Mouse (Mus musculus) heart, postnatal 0 days (tissue): ENCODE data around the gene Fam114a1. TPM values are rescaled to one million over a fixed set of nuclear protein-coding genes. Genes with fewer than 3 reads are reported as not detected.

Experiments
- ATAC-seq: fragments of 200-750 bp; cut with Nextera tagmentation; 2 replicates; pipeline ENCODE4 v1.8.0; 2017; ENCODE audit warnings: low read depth, moderate number of reproducible peaks, moderate library complexity; ENCODE audit not compliant: insufficient read depth
- DNase-seq: peaks from one replicate; pipeline ENCODE4 v3.0.0-alpha.2; 2016; ENCODE audit warnings: low spot score
- H3K27ac ChIP-seq: fragments of 300-500 bp; sonication (generic); 2 replicates; pipeline ENCODE4 v1.5.1; 2014; ENCODE audit warnings: low read depth, mild to moderate bottlenecking
- H3K27me3 ChIP-seq: fragments of 300-500 bp; sonication (generic); 2 replicates; pipeline ENCODE4 v1.6.1; 2014; ENCODE audit warnings: low read length, mixed read lengths; ENCODE audit not compliant: control insufficient read depth, insufficient read depth
- H3K36me3 ChIP-seq: fragments of 300-500 bp; sonication (generic); replicated peaks from 2 replicates; pipeline ENCODE4 v1.6.1; 2014; ENCODE audit warnings: low read length, mixed read lengths; ENCODE audit not compliant: control insufficient read depth, insufficient read depth
- H3K4me1 ChIP-seq: fragments of 300-500 bp; sonication (generic); 2 replicates; pipeline ENCODE4 v1.6.1; 2014; ENCODE audit warnings: antibody characterized with exemption; ENCODE audit not compliant: control insufficient read depth, insufficient read depth
- H3K4me2 ChIP-seq: fragments of 300-500 bp; sonication (generic); 2 replicates; pipeline ENCODE4 v1.6.1; 2014; ENCODE audit warnings: low read depth, mild to moderate bottlenecking, low read length, moderate library complexity
- H3K4me3 ChIP-seq: fragments of 300-500 bp; sonication (generic); 2 replicates; pipeline ENCODE4 v1.5.1; 2014; ENCODE audit warnings: low read depth, low read length
- H3K9ac ChIP-seq: fragments of 300-500 bp; sonication (generic); replicated peaks from 2 replicates; pipeline ENCODE4 v1.6.1; 2014; ENCODE audit warnings: low read depth, low read length, mixed read lengths
- H3K9me3 ChIP-seq: fragments of 300-500 bp; sonication (generic); replicated peaks from 2 replicates; pipeline ENCODE4 v1.6.1; 2016; ENCODE audit warnings: low read length; ENCODE audit not compliant: control insufficient read depth
- CTCF ChIP-seq: IDR thresholded peaks from 2 replicates; pipeline ENCODE4 v1.5.1; 2016; ENCODE audit warnings: antibody characterized with exemption, control low read depth, low read depth
- EP300 ChIP-seq: IDR thresholded peaks from 2 replicates; pipeline ENCODE4 v1.6.1; 2016; ENCODE audit warnings: antibody characterized with exemption, low read depth
- WGBS: fragments of 180-500 bp; shearing (Covaris S2); extraction: QIAGEN DNeasy Blood & Tissue Kit; methylation state at CpG from one replicate; pipeline ENCODE4 v1.1.7; 2014; 5-methylcytosine and 5-hydroxymethylcytosine counted together
- microRNA counts: library from miRNA; unstranded; fragments of <30 nt; microRNA quantifications from one replicate; lab custom pipeline; 2015
- microRNA-seq: library from miRNA; unstranded; fragments of <30 nt; microRNA quantifications from one replicate; pipeline ENCODE4, GENCODE M21; 2016
- polyA plus RNA-seq: library from polyadenylated mRNA; unstranded; fragments of >200 nt; fragmentation: Nextera tagmentation; extraction: Ambion mirVana; gene quantifications from 2 replicates; pipeline ENCODE4 v1.2.1, GENCODE M21; 2015
- total RNA-seq: library from RNA; depleted of rRNA; stranded (reverse); fragments of >200 nt; gene quantifications from 2 replicates; pipeline ENCODE4 v1.2.3, GENCODE M21; 2014; ENCODE audit warnings: low replicate concordance; rRNA removed

Fam114a1 gene
- total and polyA plus RNA-seq, 2 experiments from 2014 or later = 22.7 to 45.2 TPM

DNA sequence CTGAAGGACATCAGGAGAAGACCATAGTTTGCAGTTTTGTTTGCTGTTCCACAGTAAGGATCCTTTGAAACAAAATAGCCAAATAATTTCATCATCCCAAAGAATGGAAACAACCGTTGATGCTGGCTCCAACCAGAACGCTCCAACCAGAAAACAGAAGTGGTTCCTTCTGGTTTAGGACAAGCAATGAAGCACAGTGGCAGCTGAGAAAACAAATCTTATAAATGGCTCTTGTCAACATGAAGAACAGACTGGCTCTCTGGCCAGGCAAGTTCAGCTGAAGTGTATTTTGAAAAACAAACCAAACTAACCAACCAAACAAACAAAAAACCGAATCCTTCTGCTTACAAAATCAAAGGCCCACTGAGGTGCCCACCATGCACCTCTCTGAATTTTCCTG, 119.8 kb downstream of the Fam114a1 start:
- H3K27ac ChIP-seq = no peak overlapping the region
- no peaks in the 10 kb centered on the region for H3K36me3 ChIP-seq
- DNase-seq (no peak), ATAC-seq (no peak)
- WGBS = 76% methylated on average over 3 of the region's 3 CpGs
- no peaks in the 10 kb centered on the region for H3K27me3 ChIP-seq
- H3K9ac ChIP-seq = no peak overlapping the region
- H3K4me3 ChIP-seq = no peak overlapping the region
- H3K9me3 ChIP-seq = no peaks in the 10 kb centered on the region
- TF ChIP-seq EP300 (no peak), CTCF (no peak)
- H3K4me2 ChIP-seq = no peak overlapping the region
- no peaks in the 10 kb centered on the region for H3K4me1 ChIP-seq

GRCm38 (mm10) chr5:65091184-65091858, 121.5 kb downstream of the Fam114a1 start:
- Histone ChIP-seq H3K27ac (no peak overlapping the region), H3K36me3 (no peaks in the 10 kb centered on the region), H3K4me3 (peak overlapping the region; percentile 19; the same call in 1 of the 2 replicates), H3K27me3 (no peaks in the 10 kb centered on the region), H3K9ac (no peak overlapping the region), H3K4me2 (no peak overlapping the region; the same call in 1 of the 2 replicates), H3K4me1 (no peaks in the 10 kb centered on the region), H3K9me3 (no peaks in the 10 kb centered on the region)
- ATAC-seq = no peak
- TF ChIP-seq EP300 = no peak
- no peak for TF ChIP-seq CTCF
- no peak for DNase-seq
- WGBS = 55% methylated on average over 11 of the region's 11 CpGs

MicroRNA genes within 50 kb of the gene (microRNA counts, 519-probe panel; counts per million panel counts)
- microRNA mmu-miR-574-3p (lab: Ali Mortazavi, UCI) (3,943 counts per million, percentile 47 among the panel's probes with 10 or more counts), microRNA mmu-miR-574-5p (lab: Ali Mortazavi, UCI) (398 counts per million, percentile 4 among the panel's probes with 10 or more counts)

Small RNA genes within 50 kb of the gene (microRNA-seq; reads per million reads assigned to microRNA genes)
- 297 reads per million, percentile 70 among the genes with 10 or more reads in this experiment for gene Mir574

Other genes starting within 250 kb of the Fam114a1 start
- gene Klf3, start 166.7 kb upstream of the Fam114a1 start, total RNA-seq = 22.6 and 26.5 TPM in 2 replicates
- 33.5 and 37.3 TPM in 2 replicates for gene Klf3, start 166.7 kb upstream of the Fam114a1 start, polyA plus RNA-seq
- gene Tlr1, start 36.5 kb upstream of the Fam114a1 start, total RNA-seq = 1.6 TPM in 1 of 2 replicates, not detected in the other
- gene Tlr1, start 36.5 kb upstream of the Fam114a1 start, polyA plus RNA-seq = 0.45 and 0.46 TPM in 2 replicates
- 0.11 and 0.15 TPM in 2 replicates for gene Tlr6, start 10.0 kb upstream of the Fam114a1 start, total RNA-seq
- gene Tlr6, start 10.0 kb upstream of the Fam114a1 start, polyA plus RNA-seq = 0.30 and 0.41 TPM in 2 replicates
- gene Tmem156, start 122.1 kb downstream of the Fam114a1 start, total RNA-seq = not detected in 2 replicates
- 0.16 and 0.19 TPM in 2 replicates for gene Tmem156, start 122.1 kb downstream of the Fam114a1 start, polyA plus RNA-seq
- 7.9 and 10.0 TPM in 2 replicates for gene Klhl5, start 137.5 kb downstream of the Fam114a1 start, total RNA-seq
- gene Klhl5, start 137.5 kb downstream of the Fam114a1 start, polyA plus RNA-seq = 9.7 and 10.1 TPM in 2 replicates
- gene Wdr19, start 229.6 kb downstream of the Fam114a1 start, total RNA-seq = 1.9 and 3.9 TPM in 2 replicates
- gene Wdr19, start 229.6 kb downstream of the Fam114a1 start, polyA plus RNA-seq = 2.0 and 2.3 TPM in 2 replicates